Mouse (Mus musculus) thymus, postnatal 14 days (tissue): ENCODE data around the gene Crygb.
A peak's percentile ranks its signal among the peaks of the same experiment; 100 is the strongest.

ENCODE experiments used
- DNase-seq: peaks from one replicate; pipeline ENCODE4 v3.0.0; 2021

The Crygb gene

DNA sequence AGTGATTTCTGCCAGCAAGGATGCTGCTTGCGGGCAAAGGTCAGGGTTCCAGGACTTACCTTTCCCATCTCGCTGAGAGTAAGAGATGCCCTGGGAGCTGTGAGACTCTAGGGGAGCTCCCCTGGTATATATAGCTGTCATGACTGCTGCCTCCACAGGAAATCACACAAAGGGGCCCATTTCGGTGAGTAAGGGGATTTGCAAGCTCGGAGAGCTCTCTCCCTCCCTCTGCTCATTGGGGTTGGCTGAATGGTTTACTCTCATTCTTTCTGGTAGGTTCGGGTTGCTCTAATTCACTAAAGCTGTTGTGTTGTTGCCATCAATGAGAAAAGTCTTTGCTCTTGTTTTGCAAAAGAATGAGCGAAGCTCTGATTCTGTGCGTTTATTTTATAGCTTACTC lies at the start of gene Crygb:
Crygb (minus strand) TSS at position 101 of the 400 bp plus-strand sequence.
- DNase-seq = no peak

DNA sequence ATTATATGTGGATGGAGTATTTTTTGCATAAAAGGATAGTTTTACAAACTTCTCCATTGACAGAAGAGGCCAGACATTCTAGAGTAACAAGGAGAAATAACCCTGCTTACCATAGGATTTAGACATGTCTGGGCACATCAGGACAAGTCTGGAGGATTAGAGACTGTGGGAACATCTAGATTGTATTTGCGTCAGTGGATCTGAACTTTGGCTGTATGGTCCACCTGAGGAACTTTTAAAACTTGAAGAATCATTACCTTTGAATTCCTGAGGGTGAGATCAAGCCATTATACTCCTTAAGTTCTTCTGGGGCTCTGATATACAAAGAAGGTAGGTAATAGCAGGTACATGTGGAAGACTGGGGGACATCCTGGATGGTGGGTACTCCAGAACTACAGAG lies 49.6 kb upstream of the Crygb start:
- no peak for DNase-seq

DNA sequence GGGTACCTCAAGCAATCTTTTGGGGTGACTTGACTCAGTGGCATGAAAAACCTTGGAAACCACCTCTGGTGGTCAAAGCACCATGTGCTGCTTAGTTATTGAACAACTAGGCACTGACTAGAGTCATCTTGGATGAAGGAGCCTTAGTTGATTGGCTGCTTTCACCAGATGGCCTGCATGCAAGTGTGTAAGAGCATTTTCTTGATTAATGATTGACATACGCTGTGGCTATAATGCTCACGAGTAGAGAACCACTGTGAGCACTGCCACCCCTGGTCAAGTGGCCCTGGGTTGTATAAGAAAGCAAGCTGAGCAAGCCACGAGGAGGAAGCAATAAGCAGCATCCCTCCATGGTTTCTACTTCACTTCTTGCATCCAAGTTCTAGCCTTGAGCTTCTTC lies 48.1 kb upstream of the Crygb start:
- DNase-seq = no peak

DNA sequence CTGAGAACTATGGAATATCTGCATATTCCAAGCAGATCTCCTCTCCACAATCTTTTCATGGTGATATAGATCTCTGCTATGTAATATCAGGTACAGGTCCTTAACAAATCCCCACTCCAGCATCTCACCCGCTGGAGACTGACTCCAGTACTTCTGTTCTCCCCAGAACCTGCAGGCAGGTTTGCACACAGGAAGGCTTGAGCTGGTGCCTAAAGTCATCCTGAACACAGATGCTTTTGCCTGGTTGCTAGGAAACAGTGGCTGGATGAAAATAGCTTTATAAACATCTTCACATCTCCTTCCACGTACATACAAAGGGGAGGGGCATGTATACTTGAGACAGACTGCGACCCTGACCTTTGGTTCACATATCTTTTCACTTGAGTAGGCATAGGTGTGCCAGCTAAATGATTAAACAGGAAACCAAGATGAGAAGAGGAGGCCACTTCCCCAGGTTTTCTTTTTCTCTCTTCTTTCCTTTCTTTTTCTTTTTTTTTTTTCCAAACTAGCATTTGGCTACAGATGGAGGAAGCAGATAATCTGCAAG lies 47.6 kb upstream of the Crygb start:
- DNase-seq = no peak

DNA sequence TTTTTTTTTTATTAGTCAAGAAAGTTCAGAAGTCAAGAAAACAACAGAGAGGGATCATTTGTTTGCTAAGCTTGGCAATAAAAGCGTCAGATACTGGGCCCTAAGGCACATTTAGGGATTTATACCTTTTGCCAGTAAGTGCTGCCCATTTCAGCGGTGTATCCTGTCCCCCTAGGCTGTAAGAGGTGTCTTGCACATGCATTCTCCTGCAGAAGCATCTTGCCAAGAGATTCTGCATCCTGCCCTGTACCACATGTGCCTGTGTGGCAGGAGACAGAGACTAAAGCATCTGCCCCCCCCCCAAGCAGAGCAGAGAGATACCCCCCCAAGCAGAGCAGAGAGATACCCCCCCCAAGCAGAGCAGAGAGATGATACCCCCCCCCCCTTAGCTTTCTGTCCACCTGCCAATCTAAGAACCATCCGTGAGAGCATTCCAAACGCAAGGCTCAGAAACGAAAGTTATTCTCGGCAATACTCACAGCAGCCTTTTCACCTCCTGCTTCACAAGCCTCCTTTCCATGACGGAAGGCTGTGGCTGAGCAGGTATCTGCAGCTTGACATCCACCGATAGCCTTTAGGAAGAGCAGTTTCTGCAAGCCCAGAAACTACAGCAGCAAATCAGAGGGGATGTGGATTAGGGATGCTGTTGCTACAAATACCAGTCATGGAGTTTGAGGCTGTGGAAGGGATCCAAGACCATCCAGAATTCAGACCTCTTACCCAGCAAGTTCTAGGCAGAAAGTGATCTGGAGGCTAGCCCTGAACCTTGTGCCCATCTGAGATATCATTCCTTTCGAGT lies 40.7 kb upstream of the Crygb start, which contains the start of gene D630023F18Rik:
D630023F18Rik (minus strand) TSS at position 641 of the 799 bp plus-strand sequence.
- DNase-seq = no peak

DNA sequence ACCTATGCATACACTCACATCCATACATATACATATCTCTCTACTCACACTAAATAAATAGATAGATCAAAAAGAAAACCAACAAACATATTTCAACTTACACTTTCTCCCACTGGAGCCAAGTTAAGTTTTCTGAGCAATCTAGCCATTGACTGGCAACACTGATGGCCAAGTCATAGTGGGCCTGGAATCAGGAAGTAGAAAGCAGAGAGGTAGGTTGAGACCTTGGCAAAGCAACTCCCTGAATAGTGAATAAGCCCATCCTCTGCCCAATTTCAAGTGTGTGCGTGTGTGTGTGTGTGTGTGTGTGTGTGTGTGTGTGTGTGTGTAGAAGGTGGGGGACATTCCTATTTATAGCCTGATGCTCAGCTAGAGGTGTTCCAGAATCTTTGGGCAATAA lies 37.4 kb upstream of the Crygb start, which contains the start of gene Gm28845:
Gm28845 (minus strand) TSS at position 121 of the 400 bp plus-strand sequence.
- no peak for DNase-seq

DNA sequence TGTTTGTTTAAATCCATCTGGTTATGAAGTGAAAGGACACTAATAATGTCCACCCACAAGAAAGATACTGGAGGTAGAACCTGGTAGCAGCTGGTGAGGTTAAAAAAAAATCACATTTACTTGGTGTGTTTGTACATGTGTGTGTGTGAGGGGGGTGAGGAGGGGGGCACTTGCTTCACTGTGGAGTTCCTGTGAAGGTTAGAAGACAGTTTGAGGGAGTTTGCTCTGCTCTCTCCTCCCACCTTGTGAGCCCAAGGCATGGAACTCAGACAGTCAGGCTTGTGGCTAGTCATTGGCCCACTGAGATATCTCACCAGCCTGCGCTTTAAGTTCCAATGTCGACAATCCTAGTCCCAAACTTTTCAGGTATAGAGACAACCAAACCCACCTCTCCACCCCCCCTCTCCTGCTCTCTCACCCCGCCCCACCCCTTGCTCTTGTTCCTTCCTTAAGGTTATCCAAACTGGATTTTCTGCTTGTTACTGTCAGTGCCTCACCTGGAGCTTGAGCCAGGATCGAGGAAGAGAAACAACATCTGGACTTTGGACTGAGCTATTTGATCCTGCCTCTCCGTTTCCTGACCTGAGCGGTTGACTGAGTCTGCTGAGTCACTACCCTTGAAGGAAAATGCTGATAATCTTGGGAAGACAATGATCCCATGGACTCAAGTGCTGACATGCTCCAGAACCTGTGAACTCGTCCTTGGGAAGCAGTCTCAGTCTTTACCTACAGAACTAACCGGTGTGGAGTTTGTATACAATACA lies 36.2 kb upstream of the Crygb start:
- DNase-seq = no peak

DNA sequence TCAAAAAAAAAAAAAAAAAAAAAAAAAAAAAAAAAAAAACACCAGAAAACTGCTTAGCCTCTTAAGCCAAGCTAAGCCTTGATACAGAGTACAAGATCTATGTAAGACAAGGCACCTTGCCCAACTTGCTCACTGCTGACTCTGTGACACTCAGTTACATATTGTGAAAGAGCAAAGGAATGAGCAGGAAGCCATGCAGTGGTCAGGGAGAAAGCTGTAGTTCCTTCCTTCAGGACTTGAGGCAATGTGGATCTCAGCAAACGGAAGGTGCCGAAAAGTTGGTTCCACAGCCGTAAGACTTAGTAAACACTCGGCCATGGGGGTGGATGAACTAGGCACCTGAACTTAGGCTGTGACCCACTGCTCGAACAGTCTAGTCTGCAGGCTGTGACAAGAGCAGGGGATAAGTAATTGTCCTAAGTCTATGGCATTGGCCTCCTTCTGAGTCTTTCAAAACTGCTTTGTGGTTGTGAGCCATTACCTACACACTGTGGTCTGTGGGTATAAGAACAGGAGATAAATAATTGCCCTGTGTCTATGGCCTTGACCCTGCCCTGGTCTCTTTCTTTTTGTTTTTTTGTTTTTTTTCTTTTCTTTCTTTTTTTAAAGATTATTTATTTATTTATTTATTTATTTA lies 31.6 kb upstream of the Crygb start:
- DNase-seq = no peak

DNA sequence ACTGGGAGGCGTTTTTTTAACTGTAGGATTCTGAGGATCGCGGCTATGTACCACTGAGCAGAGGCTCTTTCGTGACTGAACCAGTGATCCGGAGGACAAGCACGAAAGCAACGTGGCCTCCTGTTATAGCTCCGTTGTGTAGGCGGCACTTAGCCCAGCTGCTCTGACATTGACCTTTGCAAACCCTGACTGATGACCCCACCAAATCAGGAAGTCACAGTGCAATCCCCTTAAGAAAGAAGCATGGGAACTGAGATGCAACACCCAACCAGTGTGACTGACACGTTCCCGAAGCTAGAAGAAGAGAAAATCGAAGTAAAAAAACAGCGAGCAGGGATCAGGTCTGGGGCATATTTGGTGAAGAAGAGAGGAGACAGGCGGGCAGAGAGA lies 30.7 kb upstream of the Crygb start:
- no peak for DNase-seq

DNA sequence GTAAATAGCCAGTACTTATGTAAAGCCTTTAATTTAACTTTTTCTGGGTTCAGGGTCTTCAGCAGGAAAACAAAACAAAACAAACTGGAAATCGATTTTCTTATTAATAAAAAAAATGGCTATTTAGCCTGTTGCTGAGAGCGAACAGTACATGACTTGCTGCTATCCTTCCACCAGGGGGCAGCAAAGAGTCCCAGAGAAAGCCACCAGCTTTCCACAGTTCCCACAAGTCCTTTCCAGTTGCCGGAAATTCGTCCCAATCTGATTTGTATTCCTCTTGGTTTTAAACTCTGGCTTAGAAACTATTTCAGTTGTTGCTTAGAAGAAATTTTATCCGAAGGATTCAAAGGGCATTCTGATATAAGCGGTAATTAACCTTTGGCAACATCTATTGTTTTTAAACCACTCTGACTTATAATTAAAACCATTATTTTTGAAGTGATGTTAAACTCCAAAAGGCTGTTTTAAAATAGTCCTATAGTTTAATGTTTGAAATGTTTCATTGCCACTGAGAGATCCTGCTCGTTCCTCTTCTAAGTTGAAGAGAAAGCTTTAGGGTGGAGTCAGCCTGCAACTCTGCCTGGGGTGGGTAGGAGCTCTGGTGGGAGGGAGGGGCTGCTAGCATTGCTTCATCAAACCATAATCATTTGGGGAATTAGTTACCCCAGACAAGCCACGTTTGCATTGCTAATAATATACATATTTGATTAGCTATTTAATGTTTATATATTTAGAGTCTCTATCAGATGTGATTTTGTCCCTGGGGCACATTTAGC lies 30.1 kb upstream of the Crygb start:
- peak; percentile 32 for DNase-seq

DNA sequence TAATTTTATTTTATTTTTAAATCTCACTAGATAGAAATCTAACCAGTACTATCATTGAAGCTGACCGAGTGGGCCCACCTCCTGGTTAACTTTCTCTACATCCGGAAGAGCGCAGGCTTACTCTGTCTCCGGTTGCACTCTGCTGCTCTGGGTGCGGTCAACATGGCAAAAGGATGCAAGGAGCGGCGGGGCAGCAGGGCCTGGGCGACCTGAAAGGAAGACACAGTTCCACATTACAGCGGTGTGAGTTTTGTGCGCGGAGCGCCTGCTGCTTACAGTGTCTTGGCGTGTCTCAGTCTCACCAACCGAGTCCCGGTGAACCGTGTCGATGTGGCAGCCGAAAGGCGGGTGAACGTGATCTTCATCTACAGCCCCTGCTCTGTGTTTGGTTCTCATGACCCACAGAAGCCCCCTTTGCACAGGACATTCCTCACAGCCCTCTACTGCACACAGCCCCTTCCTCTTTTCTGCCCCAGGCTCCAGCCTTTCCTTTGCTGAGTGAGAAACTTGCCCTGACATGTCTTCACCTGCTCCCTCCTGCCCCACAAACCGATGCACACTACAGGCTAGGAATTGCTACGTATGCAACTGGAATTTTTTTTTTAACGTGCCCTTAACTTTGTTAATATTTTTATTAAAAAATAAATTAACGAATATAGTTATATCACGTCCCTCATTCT lies 27.8 kb upstream of the Crygb start:
- DNase-seq = no peak

DNA sequence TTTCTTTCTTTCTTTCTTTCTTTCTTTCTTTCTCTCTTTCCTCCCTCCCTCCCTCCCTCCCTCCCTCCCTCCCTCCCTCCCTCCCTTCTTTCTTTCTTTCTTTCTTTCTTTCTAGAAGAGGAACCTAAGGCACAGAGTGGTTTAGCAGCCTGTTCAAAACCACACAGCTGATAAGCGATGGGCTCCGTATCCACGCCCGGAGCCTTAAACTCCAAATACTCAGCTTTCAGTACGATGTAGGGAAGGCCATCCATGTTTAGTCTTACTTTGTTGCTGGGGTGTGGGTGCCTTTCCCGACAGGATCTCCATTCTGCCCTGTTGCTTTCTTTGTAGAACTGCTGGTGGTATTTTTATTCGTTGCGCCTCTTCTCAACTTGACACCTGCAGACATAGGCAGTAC lies 27.1 kb upstream of the Crygb start:
- DNase-seq = no peak

DNA sequence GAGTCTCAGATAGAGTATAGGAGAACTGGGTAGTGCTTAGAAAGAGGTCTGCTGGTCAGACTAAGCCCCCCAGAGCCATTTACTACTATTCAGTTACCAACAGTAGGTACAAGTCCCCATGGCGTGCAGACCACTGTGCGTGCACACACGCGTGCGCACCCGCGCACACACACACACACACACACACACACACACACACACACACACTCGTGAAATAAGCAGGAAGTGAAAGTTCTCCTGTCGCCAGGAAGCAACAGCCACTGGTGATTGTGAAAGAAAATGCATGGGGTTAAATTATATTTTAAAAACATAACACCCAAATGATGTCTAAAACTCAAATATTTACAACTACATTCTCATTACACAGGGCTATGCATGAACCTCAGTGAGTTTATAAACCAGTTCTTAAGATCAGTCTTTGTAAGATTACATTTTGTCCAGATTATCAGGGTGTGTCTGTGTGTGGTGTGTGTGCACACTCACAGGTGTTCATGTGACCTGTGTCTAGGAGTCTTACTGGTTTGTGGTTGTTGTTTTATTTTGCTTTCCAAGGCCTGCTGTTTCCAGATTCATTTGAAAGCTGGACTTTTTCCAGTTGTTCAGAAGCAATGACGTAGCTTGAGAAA lies 25.7 kb upstream of the Crygb start:
- DNase-seq = no peak

DNA sequence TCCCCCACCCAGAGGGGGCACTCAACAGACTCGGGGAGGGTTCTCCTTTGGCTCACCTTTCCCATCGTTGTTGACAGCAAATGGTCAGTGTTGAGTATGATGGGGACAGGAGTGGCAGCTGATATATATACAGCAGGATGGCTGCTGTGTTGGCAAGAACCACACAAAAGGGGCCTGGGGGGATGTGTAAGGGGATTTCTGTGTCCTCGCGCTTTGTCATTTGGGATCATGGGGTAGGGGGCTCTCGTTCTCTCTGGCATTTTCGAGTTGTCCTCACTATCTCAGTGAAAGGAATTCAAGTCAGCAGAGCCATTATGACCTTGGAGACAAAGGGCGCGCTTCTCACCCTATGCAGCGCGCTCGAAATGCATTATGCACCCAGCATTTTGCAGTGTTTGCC lies 21.2 kb upstream of the Crygb start, which contains the start of gene Cryga:
Cryga (minus strand) TSS at position 101 of the 400 bp plus-strand sequence.
- DNase-seq = no peak

DNA sequence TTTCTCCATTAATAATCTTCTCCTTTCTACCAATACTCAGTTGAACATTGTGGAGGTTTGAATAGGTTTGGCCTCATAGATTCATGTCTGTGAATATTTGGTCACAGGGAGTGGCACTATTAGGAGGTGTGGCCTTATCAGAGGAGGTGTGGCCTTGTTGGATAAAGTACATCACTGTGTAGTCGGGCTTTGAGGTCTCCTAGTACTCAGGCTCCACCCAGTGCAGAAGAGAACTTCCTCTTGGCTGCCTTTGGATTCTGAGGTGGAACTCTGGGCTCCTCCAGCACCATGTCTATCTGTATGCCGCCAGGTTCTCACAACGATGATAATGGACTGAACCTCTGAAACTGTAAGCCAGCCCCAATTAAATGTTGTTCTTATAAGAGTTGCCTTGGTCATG lies 14.9 kb upstream of the Crygb start:
- DNase-seq = no peak

DNA sequence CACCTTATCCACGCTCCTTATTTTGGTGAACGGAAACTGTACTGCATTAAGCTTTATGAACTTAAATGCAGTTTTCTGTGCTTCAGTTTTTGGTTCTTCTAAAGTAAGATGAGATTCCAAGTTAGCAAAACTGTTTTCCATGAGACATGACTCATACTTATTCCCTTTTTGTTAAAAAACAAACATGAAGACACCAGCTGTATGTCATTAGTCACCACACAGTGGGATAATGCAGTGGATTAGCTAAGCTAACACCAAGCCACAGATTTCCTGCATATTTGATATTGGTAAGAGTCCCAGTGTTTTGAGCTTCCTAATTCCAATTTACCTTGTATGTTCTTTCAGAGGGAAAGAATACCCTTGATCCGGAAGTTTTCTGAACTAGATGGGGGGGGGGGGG lies 9.5 kb upstream of the Crygb start:
- no peak for DNase-seq

DNA sequence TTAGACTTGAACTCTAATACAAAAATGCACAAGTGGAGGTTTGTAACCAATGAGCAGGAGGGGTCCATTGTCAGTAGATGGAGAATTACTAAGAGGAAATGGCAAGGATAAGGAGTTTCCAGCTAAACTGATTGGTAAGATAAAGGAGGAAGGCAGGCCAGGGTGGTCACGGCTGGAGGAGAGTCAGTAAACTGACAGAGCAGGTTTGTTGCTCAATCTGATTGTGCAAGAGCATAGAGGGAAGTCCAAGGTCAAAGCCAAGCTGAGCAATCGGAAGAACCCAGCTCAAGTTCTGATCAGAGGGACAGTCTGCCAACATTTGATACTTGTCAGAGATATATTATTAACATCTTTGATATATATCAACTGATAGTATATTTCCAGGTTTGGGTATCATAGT lies 8.3 kb upstream of the Crygb start:
- no peak for DNase-seq

DNA sequence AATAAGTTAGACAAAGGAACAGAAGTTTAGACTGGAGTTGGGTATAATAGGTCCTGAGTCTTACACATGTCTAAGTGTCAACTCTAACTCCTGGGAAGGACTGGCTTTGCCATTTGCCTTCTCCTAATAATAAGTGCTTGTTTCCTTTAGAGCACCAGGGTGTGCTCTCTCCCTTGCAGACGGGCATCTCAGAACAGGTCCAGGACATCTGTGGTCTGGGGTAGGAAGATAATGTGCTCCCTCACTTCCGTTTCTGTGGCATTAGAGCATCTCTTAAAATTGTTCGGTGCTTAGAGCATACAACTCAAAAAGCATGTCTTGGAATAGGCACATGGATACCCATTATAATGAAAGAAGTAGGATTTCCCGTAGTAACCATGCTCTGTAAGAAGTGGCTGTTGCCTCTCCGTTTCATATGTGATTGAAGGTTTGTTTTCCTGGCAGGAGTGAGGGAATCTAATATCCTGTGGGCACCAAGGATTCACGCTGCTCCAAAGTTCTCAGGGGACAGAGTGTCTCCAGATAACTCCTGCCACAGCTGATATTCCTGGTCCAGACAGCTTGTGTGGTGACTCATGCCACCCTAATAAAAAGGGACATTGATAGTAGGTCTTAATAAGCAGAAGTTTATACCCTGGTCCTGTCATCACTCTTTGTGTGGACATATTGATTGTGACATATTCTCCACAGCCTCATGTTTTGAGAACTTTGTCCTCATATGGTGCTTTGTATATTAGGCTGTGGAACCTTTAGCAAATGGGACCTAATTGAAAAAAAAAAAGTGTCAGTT lies 6.7 kb upstream of the Crygb start:
- DNase-seq = no peak

DNA sequence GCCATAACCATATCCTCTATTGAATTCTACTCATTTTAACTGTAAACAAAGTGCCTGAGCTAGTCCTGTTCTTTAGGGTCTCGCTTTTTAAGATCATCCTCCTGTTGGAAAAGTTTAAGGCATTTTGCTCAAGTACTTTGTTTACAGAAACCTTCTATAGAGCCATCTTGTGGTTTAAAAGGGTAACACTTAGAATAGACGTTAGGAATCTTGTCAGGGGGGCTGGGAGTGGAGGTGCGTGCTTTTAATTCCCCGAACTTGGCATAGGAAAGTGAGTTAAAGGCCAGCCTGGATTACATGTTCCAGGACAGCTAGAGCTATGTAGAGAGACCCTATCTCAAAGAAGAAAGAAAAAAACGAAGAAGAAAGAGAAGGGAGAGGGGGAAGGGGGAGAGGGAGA lies 6.5 kb downstream of the Crygb start:
- DNase-seq = no peak

DNA sequence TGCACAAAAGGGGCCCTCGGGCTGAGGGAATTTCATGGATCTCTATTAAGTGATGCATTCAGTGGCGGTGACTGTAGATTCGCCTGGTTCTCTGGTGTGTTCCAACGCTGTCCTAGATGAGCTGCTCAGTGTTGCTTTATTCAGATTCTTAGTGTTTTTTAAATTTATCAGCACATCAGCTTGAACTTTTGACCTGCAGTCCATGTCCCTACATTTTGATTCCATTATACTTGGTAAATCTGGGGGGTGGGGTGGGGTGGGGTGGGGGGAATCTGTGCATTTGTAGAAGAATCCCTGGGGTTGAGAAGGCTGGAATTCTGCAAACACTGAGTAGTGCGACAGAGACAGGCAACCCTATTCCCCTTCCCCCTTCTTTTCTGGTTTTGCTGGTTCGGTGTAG lies 8.5 kb downstream of the Crygb start, which contains the start of gene Crygc:
Crygc (minus strand) TSS at position 101 of the 400 bp plus-strand sequence.
- no peak for DNase-seq
